Mouse (Mus musculus): Measurements from ENCODE around the gene Gtsf1.

Gene Gtsf1

DNA sequence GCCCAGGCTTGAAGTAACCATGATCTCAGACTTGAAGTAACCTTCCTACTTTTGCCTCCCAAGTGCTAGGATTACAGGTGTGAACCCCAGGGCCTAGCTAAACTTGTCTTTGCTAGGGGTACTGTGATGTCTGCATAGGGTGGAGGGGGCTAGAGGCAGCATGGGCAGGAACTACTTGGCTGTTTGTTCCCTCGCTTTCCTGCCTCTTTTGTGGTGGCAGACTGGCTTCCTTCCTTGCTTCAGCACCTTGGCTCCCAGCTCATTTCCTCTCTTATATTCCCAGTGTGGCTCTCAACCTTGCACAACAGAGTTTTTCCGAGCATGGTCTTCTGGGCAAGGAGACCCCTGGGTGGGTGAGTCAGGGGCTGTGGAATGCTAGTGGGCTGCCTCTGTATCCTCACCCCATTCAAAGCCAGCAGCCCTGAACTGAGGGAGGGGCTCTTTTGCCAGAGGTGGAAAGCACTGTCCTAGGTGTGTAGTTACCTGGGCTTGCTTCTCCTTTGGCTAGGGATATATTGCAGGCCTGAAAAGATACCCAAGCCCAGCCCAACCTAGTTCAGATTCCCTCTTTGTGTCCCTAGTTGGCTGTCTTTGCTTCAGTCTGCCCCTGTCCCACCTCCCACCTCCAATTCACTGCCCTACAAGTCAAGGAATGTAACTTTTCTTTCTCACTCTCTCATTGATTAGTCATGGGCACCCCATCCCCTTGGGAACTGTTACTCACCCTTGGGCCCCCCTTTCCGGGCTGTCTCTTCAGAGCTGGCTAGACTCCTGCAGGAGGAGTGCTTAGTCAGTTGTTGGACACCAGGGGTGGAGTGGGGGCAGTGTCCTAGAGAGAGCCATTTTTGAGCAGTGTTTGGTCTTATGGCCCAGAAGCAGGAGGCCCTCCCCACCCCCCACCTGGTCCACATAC, 52.3 kb downstream of the Gtsf1 start:
- DNase-seq, result no peak

DNA sequence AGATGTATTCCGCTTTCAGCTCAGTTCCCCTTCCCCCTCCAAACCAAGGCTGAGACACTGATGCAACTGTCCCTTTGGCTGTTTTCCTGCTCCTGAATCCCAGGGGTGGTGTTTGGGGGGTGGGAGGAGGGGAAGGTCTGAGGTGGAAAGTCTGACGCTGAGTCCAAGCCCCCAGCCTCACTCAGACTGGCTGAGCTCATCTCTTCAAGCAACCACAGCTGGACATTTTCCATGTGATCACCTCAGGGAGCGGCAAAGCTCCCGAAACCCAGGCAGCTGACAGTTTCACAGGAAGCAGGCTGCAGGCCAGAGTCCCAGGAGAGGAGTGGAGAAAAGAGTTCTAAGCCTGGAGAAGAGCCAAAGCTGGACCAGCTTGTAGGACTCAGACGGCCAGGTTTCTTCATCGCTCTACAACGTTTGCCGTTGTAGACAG, 53.4 kb downstream of the Gtsf1 start:
- no peak for DNase-seq

DNA sequence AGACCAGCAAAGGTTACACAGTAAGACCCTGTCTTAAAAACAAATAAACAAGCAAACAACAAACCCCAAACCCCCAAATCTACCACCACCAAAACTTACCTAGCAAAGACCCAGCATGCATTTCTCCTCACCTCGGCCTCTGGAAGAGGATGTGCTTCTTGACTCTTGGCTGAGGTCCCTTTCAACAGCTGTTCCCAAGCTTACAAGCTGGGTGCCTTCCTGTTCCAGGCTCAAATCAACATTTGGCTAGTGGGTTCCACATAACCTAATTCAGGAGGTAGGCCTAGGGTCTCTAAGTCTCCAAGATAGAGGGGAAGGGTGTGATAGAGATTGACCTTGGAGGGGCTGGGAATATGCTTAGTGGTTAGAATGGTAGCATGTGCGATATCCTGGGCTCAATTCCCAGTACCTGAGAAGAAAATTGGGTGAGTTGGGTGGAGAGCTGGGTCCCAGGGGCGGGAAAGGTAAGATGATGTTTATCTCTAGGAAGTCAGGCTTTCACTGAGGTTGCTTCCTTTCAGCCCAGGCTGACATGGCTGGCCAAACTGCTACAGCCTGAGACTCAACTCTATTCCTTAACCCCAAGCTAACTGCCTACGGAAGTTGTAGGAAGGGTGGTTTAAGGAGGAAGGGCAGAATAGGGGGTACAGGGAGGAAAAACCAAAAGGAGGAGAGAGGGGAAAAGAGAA, 55.0 kb downstream of the Gtsf1 start:
- DNase-seq, result no peak

DNA sequence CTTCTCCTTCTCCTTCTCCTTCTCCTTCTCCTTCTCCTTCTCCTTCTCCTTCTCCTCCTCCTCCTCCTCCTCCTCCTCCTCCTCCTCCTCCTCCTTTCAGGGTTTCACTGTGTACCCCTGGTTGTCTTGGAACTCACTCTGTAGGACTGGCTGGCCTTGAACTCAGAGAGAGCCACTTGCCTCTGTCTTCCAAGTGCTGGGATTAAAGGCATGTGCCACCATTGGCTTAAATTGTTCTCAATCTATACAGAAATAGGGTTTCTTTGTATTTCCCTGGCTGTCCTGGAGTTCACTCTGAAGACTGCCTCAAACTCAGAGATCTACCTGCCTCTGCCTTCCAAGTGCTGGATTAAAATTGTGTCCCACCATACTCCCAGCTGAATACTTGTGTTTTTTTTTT, 57.8 kb downstream of the Gtsf1 start:
- DNase-seq, result no peak

DNA sequence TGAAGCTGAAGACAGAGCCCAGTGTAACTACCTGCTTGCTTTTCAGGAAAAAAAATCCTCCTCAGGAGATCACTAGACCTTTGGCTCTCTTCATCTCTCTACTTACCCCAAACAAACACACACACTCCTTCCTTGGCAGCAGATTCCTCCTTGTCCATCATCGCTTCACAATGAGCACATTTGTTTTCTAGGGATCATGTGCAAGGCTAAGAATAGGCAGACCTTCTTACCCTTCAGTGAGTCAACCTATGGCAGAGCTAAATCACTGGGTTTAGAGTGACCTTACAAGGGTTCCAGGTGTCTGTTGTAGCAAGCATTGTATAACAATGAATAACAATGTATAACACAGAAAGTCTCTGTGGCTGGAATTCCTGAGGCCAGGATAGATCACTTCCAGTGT, 58.5 kb downstream of the Gtsf1 start:
- DNase-seq, result no peak

DNA sequence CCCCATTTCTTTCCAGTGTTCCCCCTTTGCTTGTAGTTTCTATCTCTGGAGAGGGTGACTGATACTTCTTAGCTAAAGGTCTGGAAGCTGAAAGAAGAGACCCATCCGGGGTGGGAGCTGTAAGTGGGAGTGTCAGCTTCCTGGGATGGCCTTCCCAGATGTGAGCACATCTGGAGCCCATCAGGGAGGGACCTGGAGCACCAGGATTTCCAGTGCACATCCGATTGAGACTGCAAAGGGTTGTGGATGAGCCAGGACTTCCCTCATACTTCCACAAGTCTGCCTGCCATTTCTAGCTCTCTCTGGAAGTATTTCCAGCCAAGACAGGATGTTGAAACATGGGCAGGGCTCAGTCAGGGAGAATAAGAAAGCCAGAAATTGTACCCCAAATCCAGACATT, 59.1 kb downstream of the Gtsf1 start:
- DNase-seq, result no peak

DNA sequence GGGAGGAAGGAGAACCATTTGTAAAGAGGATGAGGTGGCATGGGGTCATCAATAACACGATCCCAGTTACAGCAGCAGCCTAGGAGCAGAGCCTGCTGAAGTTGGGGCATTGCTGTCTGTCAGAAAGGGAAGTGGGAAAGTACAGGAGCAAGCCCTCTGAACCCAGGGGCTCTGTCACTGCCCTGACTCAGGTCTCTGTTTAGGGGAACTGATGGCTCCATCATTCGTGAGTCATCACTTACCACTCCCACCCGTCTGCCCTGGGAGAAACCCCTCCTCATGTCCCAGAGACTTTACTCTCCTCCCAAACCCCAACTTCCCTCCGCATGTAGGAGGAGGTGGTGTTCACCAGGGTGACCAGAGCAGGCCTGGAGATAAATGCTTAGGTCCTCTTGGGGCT, 59.8 kb downstream of the Gtsf1 start:
- no peak for DNase-seq

DNA sequence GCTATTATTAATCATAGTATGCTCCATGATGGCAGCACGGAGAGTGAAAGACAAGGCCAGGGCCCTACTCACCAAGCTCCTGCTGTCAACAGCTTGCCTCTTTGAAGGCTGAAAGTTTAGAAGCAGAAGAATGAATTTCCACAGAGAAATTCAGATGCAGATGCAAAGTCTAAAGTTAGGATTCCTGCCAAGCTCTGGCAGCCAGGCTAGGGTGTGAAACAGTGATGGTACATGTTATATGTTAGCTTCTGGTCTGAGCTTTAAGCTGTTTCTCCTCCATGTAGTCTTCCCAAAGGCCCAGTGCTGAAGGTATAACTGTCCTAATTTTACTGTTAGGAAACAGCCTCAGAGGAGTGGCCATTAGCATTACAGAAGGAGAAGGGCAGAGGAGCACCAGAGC, 61.1 kb downstream of the Gtsf1 start:
- DNase-seq, result no peak

DNA sequence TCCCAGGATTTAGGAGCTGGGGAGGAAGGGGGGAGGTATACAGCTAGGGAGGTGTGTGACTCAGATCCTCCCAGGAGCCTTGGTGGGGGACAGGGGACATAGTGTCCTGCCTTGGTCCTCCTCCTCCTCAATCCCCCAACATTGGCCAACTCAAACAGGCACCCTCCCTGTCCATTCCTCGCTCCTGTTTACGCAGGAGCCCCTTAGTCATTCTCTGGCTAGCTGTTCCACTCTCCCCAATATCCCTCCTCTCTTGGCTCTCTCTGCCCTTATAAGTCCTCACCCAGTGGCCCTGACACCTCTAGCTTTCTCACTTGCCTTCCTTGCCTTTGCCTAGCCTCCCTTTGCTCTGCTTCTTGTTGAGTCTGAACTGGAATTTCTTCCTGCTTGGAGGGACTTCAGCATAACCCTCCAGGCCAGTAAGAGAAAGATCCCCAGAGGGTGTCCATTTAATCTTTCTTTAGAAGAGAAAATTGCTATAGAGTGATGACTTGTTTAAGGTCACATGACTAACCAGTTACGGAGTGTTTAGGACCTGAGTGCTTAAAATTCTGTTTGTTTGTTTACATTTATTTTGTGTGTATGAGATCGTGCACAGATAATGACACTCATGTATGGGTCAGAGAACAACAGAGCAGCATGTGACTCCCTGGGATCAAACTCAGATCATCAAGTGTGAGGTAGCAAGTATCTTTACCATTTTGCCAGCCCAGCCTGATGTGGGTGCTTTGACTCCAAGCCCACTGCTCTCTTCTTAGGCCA, 61.9 kb downstream of the Gtsf1 start:
- DNase-seq, result no peak

DNA sequence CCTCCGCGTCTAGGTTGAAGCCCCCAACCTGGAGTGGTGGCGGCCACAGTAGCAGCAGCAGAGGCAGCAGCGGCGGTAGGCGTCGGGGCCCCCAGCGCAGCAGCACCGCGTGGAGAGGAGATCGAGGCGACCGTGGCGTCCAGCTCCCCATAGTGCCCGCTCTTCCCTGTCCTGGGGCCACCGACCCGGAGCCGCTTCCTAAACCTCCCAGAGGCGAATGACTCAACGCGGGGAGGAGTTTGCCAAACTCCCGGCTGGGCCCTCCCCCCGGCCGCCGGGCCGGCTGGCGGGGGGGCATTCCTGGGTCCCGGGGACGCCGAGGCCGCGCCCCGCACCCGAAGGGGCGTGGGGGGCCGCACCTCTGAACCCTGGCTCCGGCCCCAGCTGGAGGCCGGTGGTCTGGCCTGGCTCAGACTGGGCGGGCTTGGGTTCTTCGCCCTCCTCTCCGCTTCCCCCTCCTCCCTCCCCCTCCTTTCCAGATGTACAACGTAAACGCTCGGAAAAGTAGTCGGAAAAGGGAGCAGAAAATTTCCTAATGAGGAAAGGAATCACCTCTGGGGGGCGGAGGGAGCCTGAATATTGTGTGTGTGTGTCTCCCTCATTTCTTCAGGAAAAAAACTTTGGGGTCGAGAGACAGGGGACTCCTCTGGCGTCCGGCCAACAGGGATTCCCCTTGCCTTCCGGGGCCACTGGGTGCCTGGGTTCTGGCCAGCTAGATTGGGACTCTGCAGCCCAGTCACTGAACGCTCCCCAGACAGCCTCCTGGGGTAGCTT, 63.7 kb downstream of the Gtsf1 start, which contains the start of gene Itga5:
Gene Itga5, minus strand, starts transcription at position 388 of the 774 bp plus-strand sequence.
- DNase-seq, result peak; percentile 14

DNA sequence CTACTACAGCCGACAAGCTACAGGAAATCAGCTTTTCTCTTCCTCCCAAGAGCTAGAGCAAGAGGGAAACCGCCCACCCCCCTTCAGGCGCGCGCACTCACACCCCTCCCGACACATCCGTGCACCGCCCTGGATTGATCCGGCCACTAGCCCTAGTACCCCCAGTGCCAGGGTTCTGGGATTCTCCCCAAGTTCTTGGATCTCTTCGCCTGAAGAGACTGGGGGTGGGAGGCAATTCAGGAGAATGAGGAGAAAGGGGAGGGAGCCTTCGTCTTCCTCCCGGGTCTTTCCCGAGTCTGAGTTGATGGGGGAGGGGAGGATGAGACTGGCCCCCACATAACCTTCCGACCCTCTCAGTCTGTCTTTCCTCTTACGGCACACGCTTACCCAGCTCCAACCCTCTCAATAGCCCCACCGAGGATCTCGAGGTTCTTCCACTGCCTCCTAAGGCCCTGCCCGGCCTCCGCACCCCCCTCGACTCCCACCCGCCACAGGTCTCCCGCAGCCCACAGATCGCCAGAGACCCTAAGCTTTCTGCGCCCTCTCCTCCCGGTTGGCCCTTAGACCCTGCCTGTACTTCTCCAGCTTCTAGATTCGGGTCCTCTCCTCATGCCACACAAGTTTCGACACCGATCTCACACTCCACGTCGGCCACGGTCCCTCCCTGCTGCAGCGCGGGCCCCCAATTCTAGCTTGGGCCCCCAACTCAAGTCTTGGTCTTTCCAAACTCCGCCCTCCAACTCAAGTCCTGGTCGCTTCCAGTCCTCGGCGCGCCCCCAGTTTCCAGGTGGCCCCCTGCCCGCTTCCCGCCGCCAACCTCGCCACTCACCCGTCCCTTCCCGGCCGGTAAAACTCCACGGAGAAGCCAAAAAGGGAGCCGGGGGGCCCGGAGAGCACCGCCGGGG, 64.5 kb downstream of the Gtsf1 start:
- DNase-seq, result peak; percentile 78

DNA sequence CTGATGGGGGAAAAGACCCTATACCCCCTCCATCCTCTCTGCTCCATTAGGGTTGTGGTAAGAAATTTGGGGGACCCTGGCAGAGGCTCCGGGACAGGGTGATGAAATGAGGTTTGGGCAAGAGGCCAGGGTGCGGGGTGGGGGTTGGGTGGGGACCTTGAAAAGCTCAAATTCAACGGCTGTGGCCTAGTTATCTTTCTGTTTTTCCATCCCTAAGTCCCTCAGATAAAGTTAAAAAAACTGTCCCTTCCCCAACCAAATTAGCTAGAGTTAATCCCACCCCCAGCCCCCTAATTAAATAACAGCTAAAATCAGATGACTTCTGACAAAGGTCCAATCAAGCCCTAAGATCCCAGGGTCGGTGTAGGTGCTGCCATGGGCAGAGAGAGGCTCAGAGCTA, 65.5 kb downstream of the Gtsf1 start:
- no peak for DNase-seq

DNA sequence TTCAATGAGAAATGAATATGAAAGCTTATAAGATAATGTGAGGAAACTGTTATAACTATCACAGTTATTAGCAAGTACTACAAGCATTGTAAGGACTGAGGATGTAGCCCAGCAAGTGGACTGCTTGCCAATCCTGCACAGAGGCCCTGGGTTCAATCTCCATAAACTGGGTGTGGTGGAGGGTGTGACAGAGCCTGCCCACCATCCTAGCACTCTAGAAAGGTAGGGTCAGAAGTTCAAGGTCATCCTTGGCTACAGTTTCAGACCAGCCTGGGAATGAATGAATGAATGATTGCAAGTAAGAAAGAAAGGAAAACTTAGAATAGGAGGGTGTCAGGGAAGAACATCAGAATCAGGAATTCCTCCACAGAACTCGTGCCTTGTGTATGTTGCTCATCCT, 66.5 kb downstream of the Gtsf1 start:
- DNase-seq, result no peak

DNA sequence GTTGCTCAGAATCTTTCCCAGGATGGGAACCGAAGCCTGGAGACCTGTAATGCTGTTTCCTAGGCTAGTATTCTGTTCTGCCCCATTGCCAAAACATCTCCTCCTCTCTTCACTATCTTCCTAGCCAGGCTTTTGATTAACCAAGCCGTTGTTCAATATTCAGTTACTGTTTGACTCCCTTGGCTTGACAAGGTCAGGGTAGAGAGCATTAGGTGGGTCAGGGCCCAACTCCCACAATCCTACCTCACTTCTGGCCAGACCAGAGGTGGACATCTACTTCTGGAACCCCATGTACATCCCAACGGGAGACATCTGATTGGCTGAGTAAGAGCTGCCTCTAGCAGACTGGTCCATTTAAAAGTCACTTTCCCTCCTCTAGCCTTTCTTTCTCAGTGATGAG, 67.3 kb downstream of the Gtsf1 start:
- no peak for DNase-seq

DNA sequence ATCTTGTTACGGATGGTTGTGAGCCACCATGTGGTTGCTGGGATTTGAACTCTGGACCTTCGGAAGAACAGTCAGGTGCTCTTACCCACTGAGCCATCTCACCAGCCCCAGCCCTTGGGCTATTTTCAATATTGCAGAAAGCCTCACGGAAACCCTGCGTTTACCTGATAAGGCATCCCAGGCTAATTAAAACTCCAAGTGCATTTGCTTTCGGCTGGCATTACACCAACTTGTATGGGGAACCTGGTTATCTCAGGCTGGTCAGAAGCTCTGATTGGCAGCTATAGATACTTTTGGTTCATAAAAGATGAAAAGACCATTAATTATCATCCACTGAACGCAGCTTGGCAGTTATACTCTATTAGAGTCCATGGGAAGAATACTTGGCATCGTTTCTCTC, 67.9 kb downstream of the Gtsf1 start:
- no peak for DNase-seq

DNA sequence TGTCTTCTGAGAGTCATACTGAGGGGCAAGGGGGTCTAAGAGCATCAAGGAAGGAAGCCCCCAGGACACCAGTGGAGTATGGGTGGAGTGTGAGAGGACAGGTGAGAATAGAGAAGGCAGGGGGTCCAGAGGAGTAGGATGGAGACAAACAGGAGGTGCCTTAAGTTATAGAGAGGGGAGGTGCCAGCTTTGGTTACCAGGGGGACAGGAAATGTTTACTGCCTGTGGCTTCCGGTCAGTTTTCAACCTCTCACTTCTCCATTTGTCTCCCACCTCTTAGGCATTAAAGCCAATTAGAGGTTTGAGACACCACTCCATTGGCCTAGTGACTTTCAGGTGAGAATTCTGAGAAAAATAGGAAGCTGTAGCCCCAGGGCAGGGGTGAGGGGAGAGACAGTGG, 69.0 kb downstream of the Gtsf1 start:
- no peak for DNase-seq

DNA sequence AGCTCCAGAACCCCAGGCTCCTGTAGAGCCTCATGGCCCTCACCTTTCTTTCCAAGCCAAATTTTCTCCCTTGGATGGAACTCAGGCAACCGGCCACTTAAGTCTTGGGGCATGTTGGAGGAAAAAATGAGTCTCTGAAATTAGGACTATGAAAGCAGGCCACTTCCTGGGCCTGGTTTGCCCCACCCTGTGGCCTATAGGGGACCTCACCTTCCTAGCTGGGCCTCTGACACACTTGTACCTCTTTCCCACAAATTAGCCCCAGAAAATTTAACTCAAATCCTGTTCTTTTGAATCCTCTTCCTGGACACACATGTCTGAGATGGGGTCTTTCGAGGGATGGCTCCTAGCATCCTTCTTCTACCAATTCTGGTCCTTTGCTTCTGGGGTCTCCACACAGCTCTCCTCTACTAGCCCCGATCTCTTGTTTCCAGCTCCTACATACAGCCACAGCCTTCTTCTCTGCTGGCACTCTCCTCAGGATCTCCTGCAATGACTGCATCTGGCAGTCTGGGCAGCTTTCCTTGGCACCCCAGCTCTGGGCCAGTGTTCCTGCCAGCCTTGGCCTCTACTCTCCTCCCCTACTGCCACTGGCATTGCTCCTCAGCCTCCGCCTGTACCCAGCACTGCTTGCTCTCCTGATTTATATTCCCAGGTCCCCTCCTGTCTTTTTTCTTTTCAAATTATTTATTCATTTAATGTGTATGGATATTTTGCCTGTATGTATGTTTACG, 70.2 kb downstream of the Gtsf1 start:
- no peak for DNase-seq

DNA sequence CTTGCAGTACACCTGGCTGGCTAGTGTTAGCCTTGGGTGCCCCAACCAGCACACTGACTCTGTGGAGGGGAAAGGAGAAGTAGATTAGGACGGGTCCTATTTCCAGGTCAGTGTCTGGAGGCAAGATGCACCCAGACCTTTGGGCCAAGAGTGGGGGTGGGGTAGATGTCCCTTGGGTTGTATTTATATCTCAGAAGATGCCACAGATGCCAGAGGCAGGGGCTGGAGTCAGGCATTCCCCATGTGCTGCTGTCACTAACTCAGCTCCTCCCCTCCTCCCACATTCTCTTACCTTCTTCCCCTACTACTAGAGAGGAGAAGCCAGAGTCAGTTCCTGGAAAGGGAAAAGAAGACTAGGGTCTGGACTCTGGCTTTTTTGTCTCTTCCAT, 71.2 kb downstream of the Gtsf1 start:
- no peak for DNase-seq

DNA sequence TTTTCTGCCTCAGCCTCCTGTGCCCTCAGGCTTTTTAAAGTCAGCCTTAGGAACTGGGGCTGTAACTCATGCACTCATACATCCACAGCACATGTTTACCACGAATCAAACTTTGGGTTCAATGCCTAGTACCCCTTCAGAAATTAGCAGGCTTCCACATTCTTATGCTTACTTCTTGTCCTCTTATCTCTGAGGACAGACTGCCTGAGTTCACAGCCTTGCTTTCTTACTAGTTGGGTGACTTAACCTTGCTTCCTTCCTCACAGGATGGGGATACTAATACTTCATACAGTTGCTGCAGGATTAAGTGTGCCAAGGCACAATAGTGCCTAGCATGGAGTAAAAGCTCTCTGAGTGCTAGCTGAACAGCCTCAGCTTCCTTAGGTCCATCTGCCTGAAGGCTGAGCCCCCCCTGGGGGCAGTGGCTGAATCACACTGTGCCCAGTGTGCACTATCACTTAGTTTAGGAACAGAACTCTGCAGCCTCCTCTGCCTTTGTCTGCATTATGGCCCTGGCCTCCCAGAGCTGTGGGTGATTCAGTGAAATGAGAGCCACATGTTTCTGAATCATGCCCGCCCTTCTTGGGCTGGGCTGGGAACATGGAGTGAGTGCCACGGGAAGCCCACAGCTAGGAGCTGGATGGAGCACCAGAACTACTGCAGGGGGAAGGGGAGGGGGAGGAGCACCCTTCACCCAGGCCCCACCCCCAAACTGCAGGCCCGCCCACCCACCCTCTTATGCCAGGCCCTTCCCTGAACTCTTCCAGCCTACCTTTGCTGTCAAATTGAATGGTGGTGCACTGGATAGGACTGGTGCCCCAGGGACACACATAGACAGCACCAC, 71.8 kb downstream of the Gtsf1 start:
- no peak for DNase-seq

DNA sequence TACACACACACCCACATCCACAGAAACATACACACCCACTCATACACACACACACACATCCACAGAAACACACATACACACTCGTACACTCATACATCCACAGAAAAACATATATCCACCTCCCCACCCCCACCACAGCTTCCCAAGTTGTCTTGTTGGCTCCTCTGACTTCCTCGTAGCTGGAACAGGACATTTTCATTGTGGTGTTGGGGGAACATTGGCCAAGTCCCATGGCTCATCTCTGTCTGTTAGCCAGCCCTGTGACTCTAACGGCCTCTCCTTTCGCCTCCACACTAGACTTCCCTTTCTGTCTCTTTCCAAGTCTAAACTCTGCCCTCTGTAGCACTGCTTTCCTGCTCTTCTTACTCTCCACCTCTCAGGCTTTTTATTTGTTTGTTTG, 72.5 kb downstream of the Gtsf1 start:
- DNase-seq, result no peak
